Mouse (Mus musculus) liver, postnatal 0 days (tissue): ENCODE results near the gene Serpine1. TPM values are rescaled to one million over a fixed set of nuclear protein-coding genes. Genes with fewer than 3 reads are reported as not detected.
"Not testable (repeated sequence)": the region's sequence is repeated elsewhere in the genome, so short reads cannot be mapped to it uniquely, and the experiment has no call there.

Experiments
- ATAC-seq: fragments of 200-750 bp; cut with Nextera tagmentation; 2 replicates; pipeline ENCODE4 v1.8.0; 2017; ENCODE audit warnings: mild to moderate bottlenecking, moderate library complexity
- DNase-seq: peaks from one replicate; pipeline ENCODE4 v3.0.0-alpha.2; 2016
- H3K27ac ChIP-seq: fragments of 300-500 bp; sonication (generic); 2 replicates; pipeline ENCODE4 v1.5.1; 2014; ENCODE audit warnings: antibody characterized with exemption, moderate library complexity, mild to moderate bottlenecking, low read depth
- H3K27me3 ChIP-seq: fragments of 300-500 bp; sonication (generic); 2 replicates; pipeline ENCODE4 v1.6.1; 2014; ENCODE audit warnings: low read length, control low read depth, mixed read lengths; ENCODE audit not compliant: insufficient read depth
- H3K36me3 ChIP-seq: fragments of 300-500 bp; sonication (generic); replicated peaks from 2 replicates; pipeline ENCODE4 v1.6.1; 2014; ENCODE audit warnings: mild to moderate bottlenecking, control low read depth, low read length, moderate library complexity, mixed read lengths; ENCODE audit not compliant: insufficient read depth
- H3K4me1 ChIP-seq: fragments of 300-500 bp; sonication (generic); 2 replicates; pipeline ENCODE4 v1.6.1; 2014; ENCODE audit warnings: antibody characterized with exemption, mild to moderate bottlenecking, control low read depth; ENCODE audit not compliant: insufficient read depth
- H3K4me2 ChIP-seq: fragments of 300-500 bp; sonication (generic); 2 replicates; pipeline ENCODE4 v1.6.1; 2014; ENCODE audit warnings: low read depth, mild to moderate bottlenecking, low read length, moderate library complexity, mixed read lengths
- H3K4me3 ChIP-seq: fragments of 300-500 bp; sonication (generic); 2 replicates; pipeline ENCODE4 v1.5.1; 2014; ENCODE audit warnings: low read depth, low read length
- H3K9ac ChIP-seq: fragments of 300-500 bp; sonication (generic); replicated peaks from 2 replicates; pipeline ENCODE4 v1.6.1; 2014; ENCODE audit warnings: mild to moderate bottlenecking, moderate library complexity
- H3K9me3 ChIP-seq: fragments of 300-500 bp; sonication (generic); 2 replicates; pipeline ENCODE4 v1.6.1; 2016; ENCODE audit warnings: mild to moderate bottlenecking, control low read depth, low read length, mixed read lengths
- CTCF ChIP-seq: sonication (generic); IDR thresholded peaks from 2 replicates; pipeline ENCODE4 v1.5.1; 2016; ENCODE audit warnings: antibody characterized with exemption, low read depth
- EP300 ChIP-seq: IDR thresholded peaks from 2 replicates; pipeline ENCODE4 v1.6.1; 2016; ENCODE audit warnings: antibody characterized with exemption, low read depth, mild to moderate bottlenecking
- WGBS: fragments of 180-500 bp; shearing (Covaris S2); extraction: QIAGEN DNeasy Blood & Tissue Kit; methylation state at CpG from one replicate; pipeline ENCODE4 v1.1.7; 2014; ENCODE audit not compliant: insufficient replicate concordance; 5-methylcytosine and 5-hydroxymethylcytosine counted together
- polyA plus RNA-seq: library from polyadenylated mRNA; unstranded; fragments of >200 nt; fragmentation: Nextera tagmentation; extraction: Ambion mirVana; gene quantifications from 2 replicates; pipeline ENCODE4 v1.2.1, GENCODE M21; 2015

Serpine1 gene
- polyA plus RNA-seq, result 0.23 and 0.25 TPM in 2 replicates

GRCm38 (mm10) chr5:137072079-137072960 is at the start of gene Serpine1:
Gene Serpine1 (minus strand): TSS chr5:137072268.
- Histone ChIP-seq H3K9ac (no peak within 1 kb of the TSS), H3K36me3 (peaks cover 9% of the 10 kb centered on the region; the same call in 1 of the 2 replicates), H3K4me1 (peaks cover 43% of the 10 kb centered on the region), H3K27ac (peak within 1 kb of the TSS; percentile 91), H3K27me3 (no peaks in the 10 kb centered on the region), H3K4me2 (peak within 1 kb of the TSS; percentile 63), H3K4me3 (peak within 1 kb of the TSS; percentile 39; the same call in 1 of the 2 replicates), H3K9me3 (no peaks in the 10 kb centered on the region)
- TF ChIP-seq EP300 (peak; percentile 46; the same call in 1 of the 2 replicates), CTCF (no peak)
- DNase-seq (peak; percentile 79), ATAC-seq (peak; percentile 92)
- WGBS, result 16% methylated on average over 23 of the region's 23 CpGs

- H3K9me3 ChIP-seq, result no peaks in the 10 kb centered on the region
- H3K36me3 ChIP-seq, result no peaks in the 10 kb centered on the region
- 67% methylated on average over 4 of the region's 4 CpGs for WGBS
- H3K9ac ChIP-seq, result no peak overlapping the region
- no peak overlapping the region for H3K4me3 ChIP-seq
- no peaks in the 10 kb centered on the region for H3K27me3 ChIP-seq
- no peak for TF ChIP-seq EP300
- no peak for TF ChIP-seq CTCF
- DNase-seq (no peak), ATAC-seq (no peak)
- peaks cover 15% of the 10 kb centered on the region for H3K4me1 ChIP-seq
- no peak overlapping the region for H3K4me2 ChIP-seq
- no peak overlapping the region for H3K27ac ChIP-seq
Measured at GRCm38 (mm10) chr5:137121280-137121679, 49.2 kb upstream of the Serpine1 start.

DNA sequence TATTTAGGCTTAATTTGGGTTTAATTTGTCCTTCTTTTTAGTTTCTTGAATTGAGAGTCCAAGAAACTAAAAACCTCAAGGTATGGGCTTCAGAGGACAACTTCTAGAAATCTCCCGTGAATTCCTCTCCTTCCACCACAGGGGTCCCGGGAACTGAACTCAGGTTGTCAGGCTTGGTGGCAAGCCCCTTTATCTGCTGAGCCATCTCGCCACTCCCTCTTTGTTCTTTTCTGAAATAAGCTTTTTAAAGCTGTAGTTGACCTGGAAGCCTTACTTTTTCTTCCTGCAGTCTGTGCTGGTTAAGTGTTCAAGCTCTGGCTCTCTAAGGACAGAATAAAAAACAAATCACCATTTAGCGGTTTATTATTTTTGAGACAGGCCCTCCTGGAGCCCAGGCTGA is 46.8 kb upstream of the Serpine1 start:
- Histone ChIP-seq H3K4me3 (no peak overlapping the region), H3K36me3 (peaks cover 12% of the 10 kb centered on the region), H3K4me2 (no peak overlapping the region), H3K9me3 (peaks cover 7% of the 10 kb centered on the region), H3K9ac (no peak overlapping the region), H3K27me3 (no peaks in the 10 kb centered on the region), H3K27ac (no peak overlapping the region), H3K4me1 (peaks cover 26% of the 10 kb centered on the region)
- WGBS, result 73% methylated on average over 4 of the region's 4 CpGs
- no peak for DNase-seq
- no peak for ATAC-seq
- TF ChIP-seq CTCF (no peak), EP300 (no peak)

DNA sequence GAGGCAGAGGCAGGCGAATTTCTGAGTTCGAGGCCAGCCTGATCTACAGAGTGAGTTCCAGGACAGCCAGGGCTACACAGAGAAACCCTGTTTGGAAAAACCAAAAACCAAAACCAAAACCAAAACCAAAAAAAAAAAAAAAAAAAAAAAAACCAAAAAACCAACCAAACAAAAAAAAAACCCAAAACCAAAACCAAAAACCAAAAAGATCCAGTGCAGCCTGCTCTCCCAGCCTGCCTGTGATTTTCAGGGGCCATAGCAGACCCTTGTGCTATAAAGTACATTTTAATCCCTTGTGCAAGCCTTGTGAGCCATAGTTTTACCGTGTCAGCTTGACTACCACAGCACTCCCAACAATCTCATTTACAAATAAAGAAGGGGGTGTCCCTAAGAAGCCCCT is 45.9 kb upstream of the Serpine1 start:
- not testable (repeated sequence) for H3K27ac ChIP-seq, H3K4me2 ChIP-seq, H3K4me3 ChIP-seq, DNase-seq, ATAC-seq, H3K9ac ChIP-seq, H3K27me3 ChIP-seq
- Histone ChIP-seq H3K36me3 (peaks cover 21% of the 10 kb centered on the region), H3K4me1 (peaks cover 25% of the 10 kb centered on the region), H3K9me3 (peaks cover 16% of the 10 kb centered on the region)
- 79% methylated on average over 3 of the region's 3 CpGs for WGBS

GRCm38 (mm10) chr5:137116987-137117386 is 44.9 kb upstream of the Serpine1 start:
- 69% methylated on average over 2 of the region's 2 CpGs for WGBS
- no peak for TF ChIP-seq CTCF
- no peak for TF ChIP-seq EP300
- no peak for DNase-seq
- Histone ChIP-seq H3K9me3 (peaks cover 22% of the 10 kb centered on the region), H3K4me3 (peak overlapping the region; percentile 81), H3K27ac (peak overlapping the region; percentile 93), H3K4me2 (peak overlapping the region; percentile 81), H3K36me3 (peaks cover 28% of the 10 kb centered on the region), H3K9ac (peak overlapping the region; percentile 88), H3K4me1 (peaks cover 22% of the 10 kb centered on the region), H3K27me3 (no peaks in the 10 kb centered on the region)
- no peak for ATAC-seq

- Histone ChIP-seq H3K9me3 (peaks cover 22% of the 10 kb centered on the region), H3K4me2 (peak within 1 kb of the TSS; percentile 81), H3K27me3 (no peaks in the 10 kb centered on the region), H3K4me1 (peaks cover 22% of the 10 kb centered on the region), H3K9ac (peak within 1 kb of the TSS; percentile 88), H3K4me3 (peak within 1 kb of the TSS; percentile 81), H3K36me3 (peaks cover 34% of the 10 kb centered on the region), H3K27ac (peak within 1 kb of the TSS; percentile 93)
- peak; percentile 97 for TF ChIP-seq EP300
- no peak for TF ChIP-seq CTCF
- DNase-seq (peak; percentile 89), ATAC-seq (peak; percentile 92)
- WGBS, result 6% methylated on average over 29 of the region's 29 CpGs
Measured at GRCm38 (mm10) chr5:137115866-137116847, 44.1 kb upstream of the Serpine1 start, which contains the start of gene Trim56. Gene Trim56 (minus strand): TSS chr5:137116209.
